Mouse (Mus musculus): ENCODE data around the gene Hs3st3b1.

Hs3st3b1 gene

GRCm38 (mm10) chr11:63921044-63921951 is 792 bp downstream of the Hs3st3b1 start:
- no peak for DNase-seq

DNA sequence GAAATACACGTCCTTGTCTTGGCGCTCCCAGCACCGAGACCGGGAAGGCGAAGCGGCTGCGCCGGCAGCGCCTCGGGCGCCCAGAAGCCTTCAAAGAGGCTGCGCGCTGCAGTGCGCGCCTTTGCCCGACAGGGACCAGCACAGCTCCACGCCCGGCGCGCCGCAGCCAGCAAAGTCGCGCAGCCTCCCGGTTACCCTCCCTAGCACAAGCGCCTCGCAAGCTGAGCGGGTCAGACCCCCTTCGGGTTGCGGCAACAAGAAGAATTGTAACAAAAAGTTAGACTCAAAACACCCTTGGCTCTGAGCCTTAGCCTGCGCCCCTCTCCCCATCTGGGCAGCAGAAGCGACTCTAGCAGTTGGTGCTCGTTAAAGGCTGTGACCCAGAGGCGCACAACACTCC is 1.6 kb downstream of the Hs3st3b1 start:
- DNase-seq = peak; percentile 68

- no peak for DNase-seq
Observed at GRCm38 (mm10) chr11:63919211-63920098, 2.6 kb downstream of the Hs3st3b1 start.

DNA sequence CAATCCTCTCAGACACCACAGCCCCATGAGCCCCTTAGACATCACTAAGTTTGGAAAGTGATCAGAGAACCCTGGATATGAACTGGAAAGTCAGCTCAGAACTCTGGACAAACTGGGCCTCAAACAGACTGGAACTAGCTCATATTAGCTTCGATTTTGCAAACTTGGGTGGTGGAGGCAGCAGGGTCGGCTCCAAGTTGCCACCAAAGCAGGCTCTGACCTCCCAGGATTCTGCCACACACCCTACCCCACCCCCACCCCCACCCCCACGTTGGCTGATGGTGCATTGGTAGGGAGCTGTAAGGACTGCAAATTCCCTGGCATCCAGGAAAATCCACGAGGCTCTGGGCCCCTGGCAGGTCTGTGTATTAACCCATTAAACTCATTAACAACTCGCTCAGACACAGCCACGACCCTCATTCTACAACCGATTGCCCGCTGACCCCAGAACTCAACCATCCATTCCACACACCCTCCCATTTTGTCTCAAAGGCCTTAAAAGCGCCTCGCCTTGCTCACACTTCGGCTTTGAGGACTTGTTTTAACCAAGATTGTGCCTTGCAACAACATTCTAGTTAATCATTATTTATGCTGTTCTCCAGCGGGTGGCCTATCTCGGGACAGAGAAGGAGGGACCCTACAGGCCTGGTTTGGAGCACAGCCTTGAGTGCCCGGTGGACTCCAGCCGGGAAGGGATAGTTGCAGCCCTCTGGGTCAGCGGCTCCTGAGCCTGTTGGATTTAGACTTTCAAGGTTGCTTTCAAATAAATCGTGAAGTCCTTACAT is 3.6 kb downstream of the Hs3st3b1 start:
- peak; percentile 38 for DNase-seq

- DNase-seq = no peak
Observed at GRCm38 (mm10) chr11:63917561-63917960, 4.5 kb downstream of the Hs3st3b1 start.

GRCm38 (mm10) chr11:63914388-63914787 is 7.7 kb downstream of the Hs3st3b1 start:
- peak; percentile 78 for DNase-seq

- no peak for DNase-seq
Observed at GRCm38 (mm10) chr11:63913936-63914335, 8.2 kb downstream of the Hs3st3b1 start.

GRCm38 (mm10) chr11:63911001-63911400 is 11.1 kb downstream of the Hs3st3b1 start:
- DNase-seq = no peak

DNA sequence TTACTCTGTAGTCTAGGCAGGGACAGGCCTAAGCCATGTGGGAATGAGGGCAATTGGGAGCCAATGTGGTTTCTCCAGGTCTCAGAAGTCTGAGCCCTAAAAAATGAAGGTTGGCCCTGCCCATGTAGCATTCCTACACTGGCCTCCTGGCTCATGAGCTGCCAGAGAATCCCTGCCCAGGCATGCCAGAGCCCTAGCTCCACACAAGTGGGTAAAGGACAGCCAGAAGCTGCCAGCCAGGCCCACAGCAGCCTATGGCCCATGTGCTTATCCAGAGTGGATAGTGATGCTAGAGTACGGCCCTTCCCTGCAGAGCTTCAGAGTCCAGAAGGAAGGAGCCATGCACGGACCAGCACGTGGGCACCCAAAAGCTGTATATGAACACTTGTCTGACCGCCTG is 12.1 kb downstream of the Hs3st3b1 start:
- no peak for DNase-seq

GRCm38 (mm10) chr11:63908500-63908899 is 13.6 kb downstream of the Hs3st3b1 start:
- DNase-seq = no peak

- no peak for DNase-seq
Observed at GRCm38 (mm10) chr11:63906552-63907353, 15.3 kb downstream of the Hs3st3b1 start.

GRCm38 (mm10) chr11:63904787-63905186 is 17.3 kb downstream of the Hs3st3b1 start:
- no peak for DNase-seq

GRCm38 (mm10) chr11:63898509-63899168 is 23.5 kb downstream of the Hs3st3b1 start:
- no peak for DNase-seq

DNA sequence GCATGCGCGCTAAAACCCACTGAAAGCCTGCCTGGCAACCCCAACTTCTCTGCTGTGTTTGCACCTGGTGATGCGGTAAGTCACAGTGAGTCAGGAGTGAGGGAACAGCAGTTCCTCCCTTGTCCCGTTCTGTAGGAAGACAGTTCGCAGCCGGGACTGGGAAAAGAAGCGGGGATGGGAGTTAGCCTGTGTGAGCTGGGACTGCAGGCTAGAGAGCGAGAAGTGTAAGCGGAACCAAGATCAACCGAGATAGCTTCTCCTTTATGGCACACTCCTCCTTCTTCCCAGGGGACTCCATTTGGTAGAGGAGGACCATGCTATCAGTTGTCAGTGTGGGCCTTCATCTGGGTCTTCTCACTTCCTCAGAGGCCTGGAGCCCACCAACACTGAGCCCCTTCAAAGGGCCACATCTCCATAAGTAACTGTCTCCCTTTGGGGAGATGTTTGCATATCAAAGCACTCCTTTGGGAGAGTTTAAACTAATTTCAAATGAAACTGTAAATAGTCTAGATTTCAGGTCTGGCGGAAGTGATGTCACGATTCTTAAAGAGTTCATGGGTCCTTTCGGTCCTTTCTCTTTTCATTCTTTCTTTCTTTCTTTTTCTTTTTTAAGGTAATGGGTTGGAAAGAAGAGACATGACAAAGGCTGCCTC is 24.1 kb downstream of the Hs3st3b1 start:
- no peak for DNase-seq

- no peak for DNase-seq
Observed at GRCm38 (mm10) chr11:63897011-63897410, 25.1 kb downstream of the Hs3st3b1 start.

DNA sequence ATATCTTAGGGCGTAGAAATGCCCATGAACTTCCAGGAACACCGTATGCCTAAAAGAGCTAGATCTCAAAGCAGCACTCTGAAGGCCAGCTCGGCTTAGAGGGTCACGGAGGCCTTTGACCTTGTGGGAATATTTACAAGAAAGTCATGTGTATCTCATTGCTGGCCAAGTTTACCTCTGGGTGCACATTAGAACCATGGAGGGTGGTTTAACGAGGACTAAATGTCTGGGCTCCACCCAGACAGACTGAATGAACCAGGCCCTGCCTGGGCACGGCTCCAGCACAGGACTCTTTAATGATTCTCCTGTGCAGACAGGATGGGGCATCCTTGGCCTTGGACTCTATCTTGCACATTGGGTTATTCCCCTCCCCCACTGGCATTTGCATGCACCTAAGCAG is 27.9 kb downstream of the Hs3st3b1 start:
- no peak for DNase-seq

DNA sequence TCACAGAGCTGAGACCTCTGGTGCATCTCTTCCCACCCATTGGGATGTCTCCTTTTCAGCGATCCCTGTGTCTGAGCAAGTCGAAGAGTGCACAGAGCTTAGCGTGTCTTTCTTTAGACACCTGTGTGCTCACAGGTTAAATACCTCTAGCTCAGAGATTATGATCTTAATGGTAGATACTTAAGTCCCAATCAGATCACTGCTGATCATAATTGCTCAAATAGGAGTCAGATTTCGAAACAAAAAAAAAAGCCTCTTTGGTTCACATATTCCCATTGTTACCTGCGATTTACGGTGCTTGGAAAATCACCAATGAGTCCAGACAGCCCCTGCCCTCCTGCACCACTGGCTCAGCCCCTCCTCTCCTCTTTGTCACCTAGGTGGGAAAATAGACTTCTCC is 28.5 kb downstream of the Hs3st3b1 start:
- no peak for DNase-seq

GRCm38 (mm10) chr11:63891479-63892020 is 30.5 kb downstream of the Hs3st3b1 start:
- DNase-seq = no peak

GRCm38 (mm10) chr11:63883385-63883784 is 38.7 kb downstream of the Hs3st3b1 start:
- no peak for DNase-seq

- DNase-seq = no peak
Observed at GRCm38 (mm10) chr11:63880296-63880695, 41.8 kb downstream of the Hs3st3b1 start.

DNA sequence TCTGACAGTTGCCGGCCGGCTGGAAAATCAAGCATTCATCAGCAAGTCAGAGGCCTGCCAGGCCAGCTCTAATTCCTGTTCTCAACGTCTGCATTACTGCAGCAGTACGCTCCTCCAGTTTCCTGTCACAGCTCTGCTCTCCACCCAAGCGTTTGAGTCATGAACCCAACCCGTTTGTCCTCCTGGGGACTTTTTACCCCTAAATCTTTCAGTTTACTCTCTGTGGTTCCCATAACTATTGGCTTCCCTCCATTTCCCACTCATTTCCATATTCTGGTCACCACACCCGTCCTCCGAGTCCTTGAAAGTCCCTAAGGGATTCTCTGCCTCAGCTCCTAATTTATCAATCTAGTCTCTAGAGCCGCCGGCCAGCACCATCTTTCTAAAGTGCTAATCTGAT is 42.8 kb downstream of the Hs3st3b1 start:
- no peak for DNase-seq

Measured in liver (tissue).